Mouse (Mus musculus): ENCODE data around the gene Olfr768. TPM values are rescaled to one million over a fixed set of nuclear protein-coding genes. Genes with fewer than 3 reads are reported as not detected.
"Not testable (repeated sequence)": the region's sequence is repeated elsewhere in the genome, so short reads cannot be mapped to it uniquely, and the experiment has no call there.

Olfr768 gene
- total RNA-seq (2021) = not detected
- long read RNA-seq, experiment 1 = 0 reads
- long read RNA-seq, experiment 2 = 0 reads

DNA sequence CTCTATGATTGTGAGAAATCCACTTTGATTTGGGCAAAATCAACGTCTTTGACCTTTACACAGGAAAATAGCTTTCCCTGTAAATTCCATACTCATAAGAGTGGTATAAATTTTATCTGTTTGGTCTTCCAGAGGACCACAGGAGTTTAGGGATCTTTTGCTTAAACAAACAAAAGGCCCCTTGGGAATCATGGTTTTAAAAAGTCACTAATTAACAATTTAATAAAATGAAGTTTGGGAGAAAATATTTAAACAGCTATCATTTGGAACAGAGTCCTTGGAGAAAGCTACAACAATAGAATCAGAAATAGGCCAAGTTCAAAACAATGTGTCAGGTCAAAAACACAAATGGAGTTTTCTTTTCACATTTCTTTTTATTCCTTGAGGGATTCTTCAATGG lies at the start of gene Olfr768:
Gene Olfr768 (minus strand): TSS at position 101 of the 400 bp plus-strand sequence.
- intact Hi-C loops (cut with DNase I) = no loop called here

DNA sequence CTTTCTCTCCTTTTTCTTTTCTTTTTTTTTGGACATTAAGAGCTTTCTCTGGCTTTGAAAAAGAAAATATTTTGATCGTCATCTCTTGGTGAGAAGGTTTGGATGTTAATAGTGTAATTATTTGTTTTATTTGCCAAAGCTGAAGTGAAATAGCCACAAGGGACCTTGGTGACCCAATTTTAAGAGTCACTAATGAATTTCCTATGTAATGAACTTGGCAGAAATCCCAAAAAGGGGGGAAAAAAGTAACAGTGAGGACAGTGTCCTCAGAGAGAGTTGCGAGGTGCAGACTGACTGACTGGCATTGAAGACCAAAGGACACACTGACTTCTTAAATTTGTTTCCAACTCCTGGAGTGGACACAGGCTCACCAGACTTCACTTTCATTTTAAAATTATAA lies 39.7 kb upstream of the Olfr768 start, which contains the start of gene Olfr770:
Gene Olfr770 (minus strand): TSS at position 101 of the 400 bp plus-strand sequence.
- intact Hi-C loops (cut with DNase I) = no loop called here
- no peak for DNase-seq (ENCODE audit: low spot score in 2 of 2)

More for the DNA sequence above, at the start of gene Olfr768:
- no peak for DNase-seq (ENCODE audit: low spot score in 2 of 2)

DNA sequence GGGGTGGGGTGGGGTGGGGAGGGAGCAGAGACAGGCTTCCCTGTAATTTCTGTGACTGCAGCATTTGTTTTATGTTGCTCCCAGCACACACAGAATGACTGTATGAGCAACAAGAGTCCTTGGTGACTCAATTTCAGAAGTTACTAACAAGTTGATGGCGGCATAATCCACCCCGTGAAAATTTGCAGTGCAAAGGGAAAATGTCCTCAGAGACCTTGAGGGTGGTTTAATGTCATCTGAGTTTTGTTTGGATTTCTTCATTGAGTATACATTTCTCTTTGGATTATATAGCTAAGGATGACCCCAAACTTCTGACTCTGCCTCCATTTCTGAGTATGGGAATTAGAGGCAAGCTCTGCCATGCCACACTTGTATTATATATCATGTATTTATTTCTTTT lies 18.6 kb upstream of the Olfr768 start, which contains the start of gene Olfr769:
Gene Olfr769 (minus strand): TSS at position 101 of the 400 bp plus-strand sequence.
- intact Hi-C loops (cut with DNase I) = no loop called here
- DNase-seq (ENCODE audit: low spot score in 2 of 2) = no peak

DNA sequence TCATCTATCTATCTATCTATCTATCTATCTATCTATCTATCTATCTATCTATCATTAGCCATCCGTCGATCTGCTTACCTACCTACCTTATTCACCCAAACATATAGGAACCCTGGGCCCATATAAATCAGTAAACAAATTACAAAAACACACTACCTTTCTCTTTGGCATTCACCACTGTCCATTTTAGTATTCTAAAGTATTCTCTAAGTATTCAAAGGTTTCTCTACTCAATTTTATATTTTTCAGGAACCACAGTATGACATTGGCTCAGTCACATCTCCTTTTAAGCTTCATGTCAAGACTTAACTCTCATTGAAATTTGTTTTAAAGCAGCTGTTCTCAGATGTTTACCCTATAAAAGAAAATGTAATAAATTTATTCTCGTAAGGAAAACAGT lies 16.0 kb upstream of the Olfr768 start:
- no peak for DNase-seq (ENCODE audit: low spot score in 2 of 2)
- intact Hi-C loops (cut with DNase I) = no loop called here

DNA sequence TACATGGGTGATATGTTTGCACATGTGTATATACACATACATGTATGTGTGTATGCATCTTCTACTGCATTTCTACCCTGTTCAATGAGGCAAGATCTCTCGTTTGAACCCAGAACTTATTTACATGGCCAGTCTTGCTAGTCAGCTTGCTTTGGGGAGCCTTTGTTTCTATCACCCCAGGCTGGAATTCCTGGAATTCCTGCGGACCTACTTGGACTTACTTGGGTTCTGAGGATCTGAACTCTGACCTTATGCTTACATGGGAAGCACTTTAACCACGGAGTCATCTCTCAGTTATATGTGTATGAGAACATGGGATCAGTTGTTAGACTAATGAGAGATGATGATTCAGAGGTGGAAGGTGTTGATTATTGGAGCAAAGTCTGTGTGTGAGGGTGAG lies 2.1 kb upstream of the Olfr768 start:
- no peak for DNase-seq (ENCODE audit: low spot score in 2 of 2)
- intact Hi-C loops (cut with DNase I) = no loop called here

DNA sequence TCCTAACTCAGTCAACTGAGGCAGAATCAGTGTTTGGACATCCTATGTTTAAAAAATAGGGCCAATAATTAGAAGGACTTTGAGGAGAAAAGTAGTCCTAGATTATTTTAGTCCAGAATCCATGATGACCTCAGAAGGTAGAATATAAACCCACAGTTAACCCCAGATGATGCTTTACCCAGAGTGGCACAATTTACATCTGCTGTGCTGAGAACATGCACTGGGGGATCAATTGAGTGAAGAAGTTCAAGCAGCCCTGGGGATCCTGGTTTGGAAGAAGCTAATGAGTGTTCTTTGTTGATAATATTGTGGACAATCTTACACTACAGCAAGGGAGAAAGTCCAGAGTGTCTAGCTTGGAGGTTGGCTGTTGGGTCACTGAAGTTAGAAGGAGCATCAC lies 16.4 kb downstream of the Olfr768 start, which contains the start of gene Olfr767:
Gene Olfr767 (minus strand): TSS at position 101 of the 400 bp plus-strand sequence.
- DNase-seq (ENCODE audit: low spot score in 2 of 2); intact Hi-C loops (cut with DNase I): not testable (repeated sequence)

DNA sequence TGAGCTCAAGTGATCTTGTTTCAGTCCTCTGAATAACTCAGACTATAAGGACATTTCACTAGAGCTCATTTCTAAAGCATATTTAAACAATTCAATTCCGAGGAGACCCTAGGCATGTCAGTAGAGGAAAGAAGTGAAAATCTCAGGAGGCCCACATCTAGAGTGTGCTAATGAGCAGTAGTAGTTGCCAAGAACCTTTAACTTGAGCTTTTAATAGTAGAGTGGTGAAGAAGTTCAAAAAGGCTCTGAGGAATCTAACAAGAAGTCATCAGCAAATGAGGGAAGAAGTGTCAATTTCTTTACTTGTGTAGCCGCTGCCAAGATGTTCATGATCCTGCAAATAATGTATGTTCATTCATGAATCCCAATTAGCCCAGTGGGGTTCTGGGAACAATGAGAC lies 30.3 kb downstream of the Olfr768 start, which contains the start of gene Olfr766-ps1:
Gene Olfr766-ps1 (minus strand): TSS at position 101 of the 400 bp plus-strand sequence.
- DNase-seq (ENCODE audit: low spot score in 2 of 2) = no peak
- intact Hi-C loops (cut with DNase I) = no loop called here

DNA sequence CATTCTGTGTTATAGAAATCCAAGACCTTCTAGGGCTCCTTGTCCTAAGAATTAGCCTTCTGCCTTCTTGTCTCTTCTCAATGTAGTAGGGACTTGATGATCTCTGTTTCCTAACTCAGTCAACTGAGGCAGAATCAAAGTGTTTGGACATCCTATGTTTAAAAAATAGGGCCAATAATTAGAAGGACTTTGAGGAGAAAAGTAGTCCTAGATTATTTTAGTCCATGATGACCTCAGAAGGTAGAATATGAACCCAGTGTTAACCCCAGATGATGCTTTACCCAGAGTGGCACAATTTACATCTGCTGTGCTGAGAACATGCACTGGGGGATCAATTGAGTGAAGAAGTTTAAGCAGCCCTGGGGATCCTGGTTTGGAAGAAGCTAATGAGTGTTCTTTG lies 49.3 kb downstream of the Olfr768 start, which contains the start of gene Olfr765:
Gene Olfr765 (minus strand): TSS at position 101 of the 400 bp plus-strand sequence.
- DNase-seq (ENCODE audit: low spot score in 2 of 2); intact Hi-C loops (cut with DNase I): not testable (repeated sequence)

Other genes starting within 250 kb of the Olfr768 start
- 10 to 100 TPM; 11.6 to 15.7 TPM for gene Gdf11, start 207.7 kb downstream of the Olfr768 start, total RNA-seq (2021)
- gene Cd63, start 198.4 kb downstream of the Olfr768 start, total RNA-seq (2021) = 10 to 100 TPM; 55.4 to 61.0 TPM
- 1 to 10 TPM; 4.8 to 5.1 TPM for gene Rdh5, start 176.5 kb downstream of the Olfr768 start, total RNA-seq (2021)
- gene Bloc1s1, start 175.3 kb downstream of the Olfr768 start, total RNA-seq (2021) = 10 to 100 TPM; 71.5 to 78.7 TPM
- gene Itga7, start 165.6 kb downstream of the Olfr768 start, total RNA-seq (2021) = 10 to 100 TPM; 15.6 to 17.6 TPM
- not detected for gene Mettl7b, start 138.4 kb downstream of the Olfr768 start, total RNA-seq (2021)
- not detected for gene Olfr9, start 109.9 kb downstream of the Olfr768 start, total RNA-seq (2021)
- gene Olfr763, start 88.6 kb downstream of the Olfr768 start, total RNA-seq (2021) = not detected
- not detected for gene Olfr764-ps1, start 59.5 kb downstream of the Olfr768 start, total RNA-seq (2021)
- gene Olfr765, start 49.4 kb downstream of the Olfr768 start, total RNA-seq (2021) = not detected
- not detected for gene Olfr766-ps1, start 30.4 kb downstream of the Olfr768 start, total RNA-seq (2021)
- gene Olfr767, start 16.5 kb downstream of the Olfr768 start, total RNA-seq (2021) = not detected
- not detected for gene Olfr769, start 18.5 kb upstream of the Olfr768 start, total RNA-seq (2021)
- gene Olfr770, start 39.6 kb upstream of the Olfr768 start, total RNA-seq (2021) = not detected
- gene Olfr771, start 65.4 kb upstream of the Olfr768 start, total RNA-seq (2021) = not detected
- not detected for gene Olfr772, start 78.5 kb upstream of the Olfr768 start, total RNA-seq (2021)
- gene Olfr773, start 88.0 kb upstream of the Olfr768 start, total RNA-seq (2021) = not detected
- not detected for gene Olfr774, start 136.8 kb upstream of the Olfr768 start, total RNA-seq (2021)
- gene Olfr775, start 149.0 kb upstream of the Olfr768 start, total RNA-seq (2021) = not detected
- not detected for gene Olfr776, start 159.8 kb upstream of the Olfr768 start, total RNA-seq (2021)
- gene Olfr777, start 172.1 kb upstream of the Olfr768 start, total RNA-seq (2021) = not detected
- not detected for gene Olfr780, start 218.7 kb upstream of the Olfr768 start, total RNA-seq (2021)
- not detected for gene Olfr781, start 229.5 kb upstream of the Olfr768 start, total RNA-seq (2021)
- gene Olfr782, start 249.5 kb upstream of the Olfr768 start, total RNA-seq (2021) = not detected